Mouse (Mus musculus): Measurements from ENCODE around the gene Pygb. TPM values are rescaled to one million over a fixed set of nuclear protein-coding genes. Genes with fewer than 3 reads are reported as not detected.

The Pygb gene
- total and polyA plus RNA-seq, 3 experiments: 7.3 to 18.6 (median 10.6) TPM

DNA sequence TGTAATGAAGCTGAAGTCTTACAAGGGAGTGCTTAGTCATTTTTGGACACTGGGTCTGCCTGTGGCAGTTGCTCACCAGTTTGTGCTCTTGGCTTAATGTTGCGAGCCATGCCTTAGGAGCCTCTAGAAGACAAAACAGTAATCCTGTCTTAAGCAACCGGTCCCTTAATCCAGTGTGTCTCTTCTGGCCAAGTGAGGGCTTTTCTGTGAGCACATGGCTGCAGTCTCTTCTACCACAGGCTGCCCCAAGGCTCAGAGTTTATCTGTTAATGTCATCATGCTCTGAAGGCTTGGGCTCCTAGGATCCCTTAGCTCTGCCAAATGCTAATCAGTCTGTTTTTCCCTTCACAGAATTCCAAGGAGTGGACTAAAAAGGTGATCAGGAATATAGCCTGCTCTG is 43.5 kb downstream of the Pygb start:
- H3K4me1 ChIP-seq (ENCODE audit: insufficient read depth, low read depth, low read length): no peaks in the 10 kb centered on the region
- no peaks in the 10 kb centered on the region for H3K27me3 ChIP-seq (ENCODE audit: insufficient read depth, low read length)
- no peak for DNase-seq (ENCODE audit: low spot score)
- TF ChIP-seq TAL1 (conservative IDR thresholded peaks at IDR 0.05; ENCODE audit: low read depth, low read length): no peak
- no peak for TF ChIP-seq GATA2 (IDR thresholded peaks at IDR 0.05; ENCODE audit: borderline replicate concordance, low read depth, low read length)
- TF ChIP-seq CTCF (IDR thresholded peaks at IDR 0.05; ENCODE audit: low read depth, low read length): no peak
- no peak for TF ChIP-seq POLR2AphosphoS5 (IDR thresholded peaks at IDR 0.05; ENCODE audit: insufficient replicate concordance, low read depth, low read length)
- no peak for TF ChIP-seq GATA1 (IDR thresholded peaks at IDR 0.05; ENCODE audit: borderline replicate concordance, low read length)
- no peak for ATAC-seq (ENCODE audit: extremely low read depth, insufficient number of reproducible peaks, low FRiP score, poor library complexity, severe bottlenecking)
- H3K9me3 ChIP-seq (replicated peaks): no peaks in the 10 kb centered on the region
- peaks cover 92% of the 10 kb centered on the region for H3K36me3 ChIP-seq (replicated peaks)
- H3K4me3 ChIP-seq (ENCODE audit: low read depth, low read length): no peak overlapping the region

DNA sequence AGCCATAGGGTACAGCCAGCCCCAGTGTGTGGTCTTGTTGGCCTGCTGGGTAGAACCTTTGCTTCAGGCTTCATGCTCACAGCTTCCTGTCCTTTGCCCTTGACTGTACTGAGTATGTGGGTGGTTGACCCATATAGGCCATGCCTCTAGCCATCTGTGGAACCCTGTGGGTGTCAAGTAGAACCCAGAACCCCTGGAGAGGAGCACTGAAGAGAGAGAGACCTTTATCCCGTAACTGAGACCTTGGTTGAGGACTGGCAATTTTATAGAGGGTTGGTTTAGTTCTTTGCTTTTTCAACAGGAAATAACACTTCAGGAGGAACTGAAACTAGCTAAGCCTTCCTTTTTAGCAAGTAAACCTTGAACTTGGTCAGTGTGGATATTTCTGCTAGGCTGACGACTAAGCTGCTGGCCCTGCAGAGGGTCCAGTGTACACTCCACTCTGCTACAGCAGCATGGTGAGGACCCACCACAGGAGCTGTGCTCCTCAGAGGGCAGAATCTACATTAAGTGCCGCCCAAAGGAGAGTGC is 44.4 kb downstream of the Pygb start:
- DNase-seq (ENCODE audit: low spot score) (no peak), ATAC-seq (ENCODE audit: extremely low read depth, insufficient number of reproducible peaks, low FRiP score, poor library complexity, severe bottlenecking) (no peak)
- no peak for TF ChIP-seq POLR2AphosphoS5 (IDR thresholded peaks at IDR 0.05; ENCODE audit: insufficient replicate concordance, low read depth, low read length)
- no peak for TF ChIP-seq TAL1 (conservative IDR thresholded peaks at IDR 0.05; ENCODE audit: low read depth, low read length)
- TF ChIP-seq GATA2 (IDR thresholded peaks at IDR 0.05; ENCODE audit: borderline replicate concordance, low read depth, low read length): no peak
- no peak for TF ChIP-seq CTCF (IDR thresholded peaks at IDR 0.05; ENCODE audit: low read depth, low read length)
- no peak for TF ChIP-seq GATA1 (IDR thresholded peaks at IDR 0.05; ENCODE audit: borderline replicate concordance, low read length)
- H3K27me3 ChIP-seq (ENCODE audit: insufficient read depth, low read length): no peaks in the 10 kb centered on the region
- H3K4me1 ChIP-seq (ENCODE audit: insufficient read depth, low read depth, low read length): no peaks in the 10 kb centered on the region
- no peaks in the 10 kb centered on the region for H3K9me3 ChIP-seq (replicated peaks)
- H3K4me3 ChIP-seq (ENCODE audit: low read depth, low read length): no peak overlapping the region
- peaks cover 95% of the 10 kb centered on the region for H3K36me3 ChIP-seq (replicated peaks)

DNA sequence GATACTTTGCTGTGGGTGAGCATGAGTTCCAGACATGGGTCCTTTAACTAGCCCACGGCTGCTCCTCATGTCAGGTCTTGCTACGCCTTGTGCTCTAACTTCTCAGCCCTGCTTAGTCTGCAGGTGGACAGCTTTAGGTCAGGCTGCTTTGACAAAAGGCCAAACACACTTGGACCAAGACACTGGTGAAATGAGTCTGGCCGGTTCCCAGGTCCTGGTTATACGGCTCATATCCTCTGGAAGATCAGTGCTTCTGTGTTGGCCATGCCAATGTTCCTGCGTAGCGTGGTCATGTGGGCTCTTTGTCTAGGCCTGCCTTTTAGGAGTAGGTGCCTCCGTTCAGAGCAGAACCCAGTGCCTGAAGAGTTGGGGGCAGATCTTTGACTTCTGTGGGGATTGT is 45.5 kb downstream of the Pygb start:
- Histone ChIP-seq H3K4me1 (ENCODE audit: insufficient read depth, low read depth, low read length) (0 out of 2 replicates have a peak, but pooled peaks cover 1% of the 10 kb centered on the region), H3K4me3 (ENCODE audit: low read depth, low read length) (no peak overlapping the region), H3K9me3 (replicated peaks) (no peaks in the 10 kb centered on the region), H3K27me3 (ENCODE audit: insufficient read depth, low read length) (no peaks in the 10 kb centered on the region), H3K36me3 (replicated peaks) (peaks cover 92% of the 10 kb centered on the region)
- no peak for ATAC-seq (ENCODE audit: extremely low read depth, insufficient number of reproducible peaks, low FRiP score, poor library complexity, severe bottlenecking)
- no peak for DNase-seq (ENCODE audit: low spot score)
- TF ChIP-seq GATA1 (IDR thresholded peaks at IDR 0.05; ENCODE audit: borderline replicate concordance, low read length) (no peak), CTCF (IDR thresholded peaks at IDR 0.05; ENCODE audit: low read depth, low read length) (no peak), GATA2 (IDR thresholded peaks at IDR 0.05; ENCODE audit: borderline replicate concordance, low read depth, low read length) (no peak), TAL1 (conservative IDR thresholded peaks at IDR 0.05; ENCODE audit: low read depth, low read length) (no peak)

DNA sequence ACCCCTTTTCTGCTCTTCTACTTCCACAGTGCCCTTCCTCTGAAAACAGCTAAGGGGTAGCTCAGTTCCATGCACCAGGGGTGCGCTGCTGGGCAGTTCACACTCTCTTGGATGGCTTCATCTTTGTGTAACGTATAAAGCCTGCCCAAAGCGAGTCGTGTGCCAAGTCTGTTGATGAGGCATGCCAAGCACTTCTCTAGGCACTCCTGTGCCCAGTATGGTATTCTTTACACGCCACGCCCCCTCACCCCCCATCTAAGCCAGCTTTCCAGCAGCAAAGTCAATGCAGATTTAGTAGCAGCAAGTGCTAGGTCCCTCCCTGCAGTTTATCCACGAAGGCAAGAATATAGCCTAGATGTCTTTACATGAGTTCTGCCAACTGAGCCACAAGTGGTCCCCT is 48.1 kb downstream of the Pygb start:
- Histone ChIP-seq H3K27me3 (ENCODE audit: insufficient read depth, low read length) (no peaks in the 10 kb centered on the region), H3K36me3 (replicated peaks) (peaks cover 91% of the 10 kb centered on the region), H3K4me3 (ENCODE audit: low read depth, low read length) (no peak overlapping the region), H3K9me3 (replicated peaks) (no peaks in the 10 kb centered on the region), H3K4me1 (ENCODE audit: insufficient read depth, low read depth, low read length) (peaks cover 7% of the 10 kb centered on the region; the same call in 1 of the 2 replicates)
- ATAC-seq (ENCODE audit: extremely low read depth, insufficient number of reproducible peaks, low FRiP score, poor library complexity, severe bottlenecking) (no peak), DNase-seq (ENCODE audit: low spot score) (no peak)
- TF ChIP-seq TAL1 (conservative IDR thresholded peaks at IDR 0.05; ENCODE audit: low read depth, low read length) (no peak), POLR2AphosphoS5 (IDR thresholded peaks at IDR 0.05; ENCODE audit: insufficient replicate concordance, low read depth, low read length) (no peak), CTCF (IDR thresholded peaks at IDR 0.05; ENCODE audit: low read depth, low read length) (no peak), GATA1 (IDR thresholded peaks at IDR 0.05; ENCODE audit: borderline replicate concordance, low read length) (no peak)

DNA sequence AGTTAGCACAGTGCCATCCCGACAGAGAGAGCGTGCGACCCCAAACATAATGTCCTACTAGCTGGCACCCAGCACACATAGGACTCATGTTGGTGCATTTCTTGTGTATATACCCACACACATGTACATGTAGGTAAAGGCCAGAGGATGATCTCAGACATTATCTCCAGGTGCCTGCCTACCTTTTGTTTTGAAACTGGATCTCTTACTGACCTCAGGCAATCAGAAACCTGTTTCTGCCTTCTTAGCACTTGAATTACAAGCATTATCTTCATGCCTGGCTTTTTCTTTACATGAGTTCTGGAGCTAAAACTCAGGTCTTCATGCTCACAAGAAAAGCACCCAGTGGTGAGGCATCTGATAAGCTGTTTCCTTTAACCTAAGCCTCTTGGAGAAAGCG is 49.4 kb downstream of the Pygb start:
- ATAC-seq (ENCODE audit: extremely low read depth, insufficient number of reproducible peaks, low FRiP score, poor library complexity, severe bottlenecking) (no peak), DNase-seq (ENCODE audit: low spot score) (no peak)
- H3K27me3 ChIP-seq (ENCODE audit: insufficient read depth, low read length): no peaks in the 10 kb centered on the region
- TF ChIP-seq GATA1 (IDR thresholded peaks at IDR 0.05; ENCODE audit: borderline replicate concordance, low read length): no peak
- TF ChIP-seq CTCF (IDR thresholded peaks at IDR 0.05; ENCODE audit: low read depth, low read length): no peak
- TF ChIP-seq POLR2AphosphoS5 (IDR thresholded peaks at IDR 0.05; ENCODE audit: insufficient replicate concordance, low read depth, low read length): no peak
- TF ChIP-seq GATA2 (IDR thresholded peaks at IDR 0.05; ENCODE audit: borderline replicate concordance, low read depth, low read length): no peak
- no peak for TF ChIP-seq TAL1 (conservative IDR thresholded peaks at IDR 0.05; ENCODE audit: low read depth, low read length)
- H3K36me3 ChIP-seq (replicated peaks): peaks cover 87% of the 10 kb centered on the region
- H3K4me3 ChIP-seq (ENCODE audit: low read depth, low read length): no peak overlapping the region
- no peaks in the 10 kb centered on the region for H3K9me3 ChIP-seq (replicated peaks)
- H3K4me1 ChIP-seq (ENCODE audit: insufficient read depth, low read depth, low read length): peaks cover 7% of the 10 kb centered on the region; the same call in 1 of the 2 replicates

DNA sequence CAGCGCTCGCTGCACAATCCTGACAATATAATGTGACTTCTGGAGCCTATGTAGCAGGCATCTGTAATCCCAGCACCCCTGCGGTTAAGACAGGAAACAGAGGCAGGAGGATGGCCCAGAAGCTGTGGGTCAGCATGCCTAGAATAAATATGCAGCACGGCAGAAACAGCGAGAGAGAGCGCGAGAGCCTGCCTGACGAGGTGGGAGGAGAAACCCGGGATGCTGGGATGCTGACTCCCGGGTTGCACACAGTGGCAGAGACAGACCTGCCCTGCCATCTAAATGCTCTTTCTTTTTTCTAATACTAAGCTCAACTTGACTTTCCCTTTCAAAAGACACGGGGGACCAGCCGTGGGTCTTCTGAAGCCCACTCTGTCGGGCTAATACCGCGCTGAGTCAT is 50.4 kb downstream of the Pygb start:
- Histone ChIP-seq H3K36me3 (replicated peaks) (peaks cover 81% of the 10 kb centered on the region), H3K9me3 (replicated peaks) (no peaks in the 10 kb centered on the region), H3K27me3 (ENCODE audit: insufficient read depth, low read length) (no peaks in the 10 kb centered on the region), H3K4me1 (ENCODE audit: insufficient read depth, low read depth, low read length) (peaks cover 7% of the 10 kb centered on the region), H3K4me3 (ENCODE audit: low read depth, low read length) (no peak overlapping the region)
- DNase-seq (ENCODE audit: low spot score): no peak
- no peak for ATAC-seq (ENCODE audit: extremely low read depth, insufficient number of reproducible peaks, low FRiP score, poor library complexity, severe bottlenecking)
- TF ChIP-seq TAL1 (conservative IDR thresholded peaks at IDR 0.05; ENCODE audit: low read depth, low read length): no peak
- TF ChIP-seq GATA1 (IDR thresholded peaks at IDR 0.05; ENCODE audit: borderline replicate concordance, low read length): no peak
- no peak for TF ChIP-seq CTCF (IDR thresholded peaks at IDR 0.05; ENCODE audit: low read depth, low read length)
- TF ChIP-seq POLR2AphosphoS5 (IDR thresholded peaks at IDR 0.05; ENCODE audit: insufficient replicate concordance, low read depth, low read length): no peak
- no peak for TF ChIP-seq GATA2 (IDR thresholded peaks at IDR 0.05; ENCODE audit: borderline replicate concordance, low read depth, low read length)
